Mouse (Mus musculus): ENCODE data around the gene Chd3.

DNA sequence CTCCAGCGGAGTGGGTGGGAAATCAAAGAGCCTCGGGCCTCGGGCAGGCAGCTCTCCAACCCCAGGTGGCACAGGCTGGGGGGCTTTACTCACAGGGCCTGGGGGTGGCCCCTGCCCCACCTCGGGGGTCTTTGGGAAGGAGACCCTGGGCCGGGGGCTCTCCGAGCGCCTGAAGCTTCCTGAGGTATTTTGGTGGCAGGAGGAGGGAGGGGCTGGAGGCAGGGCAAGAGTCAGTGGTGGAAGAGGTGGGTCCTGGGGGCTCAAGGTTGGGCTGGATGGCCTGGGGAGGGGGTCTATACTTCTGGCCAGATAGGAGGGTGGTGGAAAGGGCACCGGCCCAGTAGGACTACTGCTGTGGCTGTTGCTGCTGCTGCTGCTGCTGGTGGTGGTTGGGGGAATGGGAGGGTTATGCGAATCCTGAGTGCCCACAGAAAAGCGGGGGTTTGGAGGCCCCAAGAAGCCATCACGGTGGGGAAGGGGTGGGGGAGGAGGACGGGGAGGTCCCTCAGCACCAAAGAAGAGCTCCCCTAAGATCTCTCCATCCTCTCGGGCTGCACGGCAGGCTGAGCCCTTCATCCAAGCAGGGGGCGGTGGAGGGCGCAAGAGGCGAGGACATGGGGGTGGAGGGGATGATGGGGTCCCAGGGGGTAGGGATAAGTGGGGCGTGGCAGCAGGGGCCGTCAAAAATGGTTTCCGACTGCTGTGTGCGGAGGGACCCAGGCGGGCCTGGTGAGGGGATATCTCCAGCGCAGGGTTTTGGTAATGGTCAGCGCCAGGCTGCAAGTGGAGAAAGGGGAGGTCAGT is 36.4 kb upstream of the Chd3 start:
- no peak for TF ChIP-seq GATA1 (IDR thresholded peaks at IDR 0.05; ENCODE audit: borderline replicate concordance, low read length)
- TF ChIP-seq FLI1 (IDR thresholded peaks at IDR 0.05; ENCODE audit: low read length) = no peak
